In the genomic region with DNA sequence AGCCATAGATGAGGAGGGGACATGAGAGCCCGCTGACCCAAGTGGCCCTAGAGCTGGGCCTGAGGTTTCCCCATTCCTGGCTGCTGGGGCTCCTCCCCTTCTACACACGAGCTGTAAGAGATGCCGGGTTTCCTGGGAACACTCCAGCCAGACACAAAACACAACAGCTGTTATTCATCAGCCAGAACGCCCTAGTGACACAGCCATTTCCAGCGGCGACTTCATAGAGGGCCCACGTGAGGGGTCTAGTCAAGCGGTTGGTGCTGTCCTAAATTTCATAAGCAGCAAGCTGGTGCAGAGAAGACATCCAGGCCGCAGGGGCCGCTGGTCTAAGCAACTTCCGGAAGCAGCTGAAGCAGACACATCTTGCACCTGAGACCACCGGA, we compare ENCODE assay signal across 9 mouse cellular contexts. TPM values are rescaled to one million over a fixed set of nuclear protein-coding genes. Genes with fewer than 3 reads are reported as not detected.
DNase-seq lines count a peak whose midpoint lies in the region; ATAC-seq and TF ChIP-seq lines count a peak whose summit lies in the region.
"Had no signal": no experiment of that assay in that cellular context is flagged by ENCODE, and none has a peak within 500 bp of the region (broad histone marks: within the 10 kb centered on the region; RNA-seq: fewer than 3 reads in every experiment).

No protein-coding gene starts in this region.

- no peak overlapping the region for H3K9ac ChIP-seq in neural tube, embryonic 15.5 days (replicated peaks)
- no peak overlapping the region for H3K9ac ChIP-seq in limb, embryonic 14.5 days (ENCODE audit: low read depth, low read length, severe bottlenecking)
- no peak overlapping the region for H3K9ac ChIP-seq in stomach, postnatal 0 days (ENCODE audit: low read length)

- 39% methylated on average over 12 of the region's 12 CpGs for WGBS in neural tube, embryonic 15.5 days
- 20% methylated on average over 12 of the region's 12 CpGs for WGBS in limb, embryonic 14.5 days
- WGBS in stomach, postnatal 0 days = 34% methylated on average over 12 of the region's 12 CpGs

- no peak for TF ChIP-seq EP300 in stomach, postnatal 0 days (optimal IDR thresholded peaks at IDR 0.05)

- ATAC-seq in neural tube, embryonic 15.5 days (ENCODE audit: low FRiP score) = no peak
- peak; percentile 60 for ATAC-seq in limb, embryonic 14.5 days (ENCODE audit: low FRiP score, low read depth)
- peak; percentile 41; the same call in 1 of the 2 replicates for ATAC-seq in stomach, postnatal 0 days (ENCODE audit: low FRiP score, low TSS enrichment)

- H3K36me3 ChIP-seq in neural tube, embryonic 15.5 days = no peaks in the 10 kb centered on the region
- H3K36me3 ChIP-seq in limb, embryonic 14.5 days (ENCODE audit: control insufficient read depth, insufficient read depth, low read length) = peaks cover 4% of the 10 kb centered on the region; the same call in 1 of the 2 replicates
- H3K36me3 ChIP-seq in stomach, postnatal 0 days (ENCODE audit: control insufficient read depth, insufficient read depth, low read length) = no peaks in the 10 kb centered on the region

- H3K4me2 ChIP-seq in neural tube, embryonic 15.5 days = no peak overlapping the region
- H3K4me2 ChIP-seq in limb, embryonic 14.5 days (replicated peaks; ENCODE audit: low read depth, low read length, severe bottlenecking) = no peak overlapping the region; the same call in 1 of the 2 replicates
- H3K4me2 ChIP-seq in stomach, postnatal 0 days (replicated peaks; ENCODE audit: low read depth) = no peak overlapping the region

- no peaks in the 10 kb centered on the region for H3K9me3 ChIP-seq in neural tube, embryonic 15.5 days (replicated peaks)
- H3K9me3 ChIP-seq in limb, embryonic 14.5 days (ENCODE audit: control insufficient read depth, low read length) = no peaks in the 10 kb centered on the region
- no peaks in the 10 kb centered on the region for H3K9me3 ChIP-seq in stomach, postnatal 0 days (ENCODE audit: control insufficient read depth, low read length)

- H3K4me1 ChIP-seq in neural tube, embryonic 15.5 days = peaks cover 23% of the 10 kb centered on the region
- peaks cover 22% of the 10 kb centered on the region for H3K4me1 ChIP-seq in limb, embryonic 14.5 days (ENCODE audit: control insufficient read depth, insufficient read depth, low read length)
- H3K4me1 ChIP-seq in stomach, postnatal 0 days (replicated peaks; ENCODE audit: control insufficient read depth, insufficient read depth) = no peaks in the 10 kb centered on the region

- no peak overlapping the region for H3K4me3 ChIP-seq in neural tube, embryonic 15.5 days (replicated peaks)
- no peak overlapping the region for H3K4me3 ChIP-seq in limb, embryonic 14.5 days (replicated peaks; ENCODE audit: low read length)
- H3K4me3 ChIP-seq in stomach, postnatal 0 days (ENCODE audit: low read depth, low read length) = no peak overlapping the region

- intact Hi-C loops in heart, postnatal 25 days (cut with DNase I) = no loop called here
- intact Hi-C loops in left cerebral cortex, postnatal 10 days (cut with DNase I) = loop anchor here (5.0 kb wide), 1 partner anchor 515 kb away; no protein-coding TSS in a partner anchor

- 0 out of 2 replicates have a peak, but pooled peaks cover 4% of the 10 kb centered on the region for H3K27me3 ChIP-seq in neural tube, embryonic 15.5 days (replicated peaks)
- H3K27me3 ChIP-seq in limb, embryonic 14.5 days (ENCODE audit: control insufficient read depth, insufficient read depth, low read length) = no peaks in the 10 kb centered on the region
- no peaks in the 10 kb centered on the region for H3K27me3 ChIP-seq in stomach, postnatal 0 days (ENCODE audit: control insufficient read depth, insufficient read depth, low read length)

- peak; percentile 16; the same call in 1 of the 2 replicates for TF ChIP-seq CTCF in stomach, postnatal 0 days (IDR thresholded peaks at IDR 0.05; ENCODE audit: low read depth)

- TF ChIP-seq POLR2A in limb, embryonic 14.5 days (IDR thresholded peaks at IDR 0.05; ENCODE audit: borderline replicate concordance, extremely low read depth, insufficient read depth, insufficient read length) = no peak

- H3K27ac ChIP-seq in neural tube, embryonic 15.5 days (replicated peaks) = no peak overlapping the region
- H3K27ac ChIP-seq in limb, embryonic 14.5 days (replicated peaks; ENCODE audit: low read depth, low read length) = 0 out of 2 replicates have a peak overlapping the region, but pooled peaks have one; percentile 8
- H3K27ac ChIP-seq in stomach, postnatal 0 days (replicated peaks) = no peak overlapping the region

- peak; percentile 49 for DNase-seq in neural tube, embryonic 10.5 days (ENCODE audit: extremely low spot score, low spot score)
- peak; percentile 26 for DNase-seq in heart, postnatal 25 days (ENCODE audit: low spot score)
- peak; percentile 68 for DNase-seq in limb, embryonic 14.5 days (ENCODE audit: low spot score)
- DNase-seq in stomach, postnatal 0 days (ENCODE audit: low spot score) = peak; percentile 46
- no peak for DNase-seq in MN1 (ENCODE audit: low spot score)
- DNase-seq in layer of hippocampus, postnatal 25 days (ENCODE audit: extremely low spot score in 1 of 2, low spot score in 1 of 2) = no peak
- DNase-seq in left cerebral cortex, postnatal 10 days (ENCODE audit: extremely low spot score in 1 of 2, low spot score in 2 of 2) = no peak
- DNase-seq: right cerebral cortex, postnatal 25 days had no signal

RNA-seq across cellular contexts. Expression of a gene that starts 27.0 kb away (rescaled TPM):
- 64.5 and 67.1 TPM in 2 replicates for polyA plus RNA-seq in neural tube, embryonic 15.5 days (2015; fragmentation: Nextera tagmentation; extraction: Ambion mirVana)
- 10 to 100 TPM; 41.8 to 41.9 TPM for total RNA-seq in heart, postnatal 25 days (2021)
- polyA plus RNA-seq in limb, embryonic 14.5 days (2012; rRNA removed) = 32.6 and 36.2 TPM in 2 replicates
- polyA plus RNA-seq in limb, embryonic 14.5 days (2014; fragmentation: Nextera tagmentation; extraction: Ambion mirVana) = 130 and 137 TPM in 2 replicates
- polyA plus RNA-seq in stomach, postnatal 0 days (2015; fragmentation: Nextera tagmentation; extraction: Ambion mirVana) = 76.8 and 85.8 TPM in 2 replicates
- total RNA-seq in layer of hippocampus, postnatal 25 days (2021) = 10 to 100 TPM; 80.0 to 81.9 TPM
- 10 to 100 TPM; 85.1 to 87.1 TPM for total RNA-seq in left cerebral cortex, postnatal 10 days (2021)

Comparison
In these comparisons a context has a peak if more than half of its experiments do, and no peak if none do; other contexts are left out.
1. DNase-seq: peak in neural tube, embryonic 10.5 days (single experiment), heart, postnatal 25 days (single experiment), limb, embryonic 14.5 days (single experiment) and stomach, postnatal 0 days (single experiment); none in MN1 (single experiment), layer of hippocampus, postnatal 25 days (0 of 2) and left cerebral cortex, postnatal 10 days (0 of 2).